Mouse (Mus musculus) embryo, embryonic 9.5 days (tissue): Measurements from ENCODE around the gene Map4k4.

ENCODE experiments used
- DNase-seq: peaks from one replicate; pipeline ENCODE4 v3.0.0-alpha.2; 2017; ENCODE audit errors: extremely low spot score

The Map4k4 gene

DNA sequence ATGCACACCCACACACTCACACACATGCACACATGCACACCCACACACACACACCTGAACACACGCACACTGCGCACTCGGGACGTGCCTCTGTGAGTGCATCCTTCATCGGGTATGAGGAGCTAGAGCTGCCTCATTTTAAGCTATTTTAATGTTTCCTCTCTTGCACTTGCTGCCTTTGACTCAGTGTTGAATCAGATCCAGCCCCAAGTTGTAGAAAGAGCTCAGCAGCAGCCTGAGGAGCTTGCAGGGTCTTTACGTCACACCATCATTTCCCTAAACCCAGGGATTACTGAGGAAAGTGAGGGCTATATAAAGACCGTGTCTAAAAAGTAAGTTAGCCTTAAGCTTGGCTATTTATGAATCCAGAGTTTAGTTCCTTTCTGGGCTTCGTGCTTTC, 62.1 kb downstream of the Map4k4 start:
- no peak for DNase-seq

GRCm38 (mm10) chr1:39963821-39964220, 63.1 kb downstream of the Map4k4 start:
- DNase-seq, result no peak

DNA sequence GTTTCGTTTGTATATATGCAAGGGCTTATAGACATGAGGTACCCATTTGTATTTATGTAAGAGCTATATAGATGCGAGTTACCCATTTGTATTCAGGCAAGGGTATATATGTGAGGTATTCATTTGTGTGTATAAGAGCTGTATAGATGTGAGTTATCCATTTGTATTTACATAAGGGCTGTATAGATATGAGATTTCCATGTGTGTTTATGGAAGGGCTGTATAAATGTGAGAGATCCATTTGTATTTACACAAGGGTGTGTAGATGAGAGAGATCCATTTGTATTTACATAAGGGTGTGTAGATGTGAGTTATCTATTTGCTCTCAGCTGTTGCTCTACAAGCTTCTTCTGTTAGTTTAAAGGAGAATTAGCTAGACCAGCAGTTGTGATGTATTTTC, 63.7 kb downstream of the Map4k4 start:
- no peak for DNase-seq

DNA sequence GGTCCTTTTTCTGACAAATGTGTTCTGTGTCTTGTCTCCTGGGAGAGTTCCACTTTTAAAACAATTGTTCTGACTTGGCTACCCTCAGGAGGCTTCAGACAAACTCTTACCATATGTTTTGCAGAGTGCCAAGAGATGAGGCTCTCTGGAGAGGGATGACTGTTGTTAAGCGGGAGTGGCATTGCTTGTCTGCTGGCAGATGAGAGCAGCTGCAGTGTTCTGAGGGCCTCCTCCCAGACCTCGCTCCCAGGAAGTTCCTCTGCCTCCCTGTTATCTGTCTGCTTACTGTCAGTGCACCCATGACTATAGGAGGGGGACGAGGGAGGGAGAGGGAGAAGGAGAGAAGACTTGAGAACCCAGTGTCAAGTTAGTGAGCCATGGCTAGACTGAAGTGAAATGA, 64.7 kb downstream of the Map4k4 start:
- DNase-seq, result no peak

DNA sequence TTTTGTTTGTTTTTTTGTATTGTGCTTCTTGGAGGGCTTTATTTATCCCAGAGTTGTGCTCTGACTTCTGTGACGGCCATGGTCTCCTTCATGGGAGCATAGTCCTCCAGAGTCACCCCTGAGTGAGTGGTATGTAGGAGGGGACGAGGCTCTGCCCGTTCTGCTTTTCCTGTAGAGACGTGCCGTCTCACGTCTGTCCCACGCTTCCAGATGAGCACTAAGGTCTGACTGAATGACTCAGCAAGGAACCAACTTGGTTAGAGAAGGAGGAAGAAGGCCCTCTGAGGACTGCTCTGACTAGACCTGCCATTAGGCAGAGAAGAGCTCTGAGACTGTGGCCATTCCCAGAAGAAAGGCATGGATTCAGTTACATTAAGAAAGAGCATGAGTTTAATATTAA, 68.3 kb downstream of the Map4k4 start:
- DNase-seq, result no peak

DNA sequence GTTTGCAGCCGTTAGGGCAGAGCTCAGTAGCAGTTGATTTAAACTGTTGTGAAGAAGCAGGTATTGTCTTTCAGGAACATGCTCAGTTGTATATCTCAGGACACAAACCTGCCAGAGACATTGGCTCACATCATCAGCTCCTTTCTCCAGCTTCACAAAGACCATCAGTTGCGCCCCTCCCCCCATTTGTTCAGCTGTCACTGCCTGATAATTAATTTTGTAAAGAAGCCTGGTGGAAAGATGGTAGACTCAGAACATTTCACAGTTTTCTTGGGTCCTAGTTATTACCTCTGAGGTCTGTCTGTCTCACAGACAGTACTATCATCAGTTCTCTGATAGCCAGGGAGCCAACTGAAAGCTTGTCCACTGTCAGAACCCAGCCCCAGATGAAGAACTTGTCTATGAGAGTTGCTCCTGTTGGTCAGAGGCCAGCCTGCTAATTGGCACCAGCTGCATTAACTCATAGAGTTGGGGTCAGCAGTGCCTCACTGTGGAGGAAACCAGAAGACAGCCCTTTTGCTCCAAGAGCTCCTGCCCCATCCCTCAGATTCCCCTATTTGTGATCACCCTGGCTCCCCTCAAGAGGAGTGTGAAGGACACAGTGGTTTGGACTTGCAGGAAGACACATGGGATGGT, 69.2 kb downstream of the Map4k4 start:
- peak; percentile 39 for DNase-seq

- no peak for DNase-seq
These were observed 71.7 kb downstream of the Map4k4 start for GRCm38 (mm10) chr1:39972411-39972810.

- no peak for DNase-seq
These were observed 73.2 kb downstream of the Map4k4 start for GRCm38 (mm10) chr1:39973911-39974310.

DNA sequence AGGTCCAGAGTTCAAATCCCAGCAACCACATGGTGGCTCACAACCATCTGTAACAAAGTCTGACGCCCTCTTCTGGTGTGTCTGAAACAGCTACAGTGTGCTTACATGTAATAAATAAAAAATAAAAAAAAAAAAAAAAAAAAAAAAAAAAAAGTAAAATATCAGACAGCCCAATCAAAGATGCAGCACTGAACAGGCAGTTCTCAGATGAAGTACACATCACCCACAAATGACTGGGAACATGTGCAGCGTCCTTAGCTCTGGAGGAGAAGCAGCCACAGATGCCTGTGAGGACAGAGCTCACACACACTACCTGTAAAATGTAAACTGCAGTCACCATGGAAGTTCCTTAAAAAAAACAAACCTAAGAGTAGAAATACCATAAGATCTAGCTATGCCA, 74.3 kb downstream of the Map4k4 start:
- DNase-seq, result no peak

- DNase-seq, result no peak
These were observed 75.4 kb downstream of the Map4k4 start for GRCm38 (mm10) chr1:39976107-39976506.

- no peak for DNase-seq
These were observed 76.4 kb downstream of the Map4k4 start for GRCm38 (mm10) chr1:39976847-39977744.

DNA sequence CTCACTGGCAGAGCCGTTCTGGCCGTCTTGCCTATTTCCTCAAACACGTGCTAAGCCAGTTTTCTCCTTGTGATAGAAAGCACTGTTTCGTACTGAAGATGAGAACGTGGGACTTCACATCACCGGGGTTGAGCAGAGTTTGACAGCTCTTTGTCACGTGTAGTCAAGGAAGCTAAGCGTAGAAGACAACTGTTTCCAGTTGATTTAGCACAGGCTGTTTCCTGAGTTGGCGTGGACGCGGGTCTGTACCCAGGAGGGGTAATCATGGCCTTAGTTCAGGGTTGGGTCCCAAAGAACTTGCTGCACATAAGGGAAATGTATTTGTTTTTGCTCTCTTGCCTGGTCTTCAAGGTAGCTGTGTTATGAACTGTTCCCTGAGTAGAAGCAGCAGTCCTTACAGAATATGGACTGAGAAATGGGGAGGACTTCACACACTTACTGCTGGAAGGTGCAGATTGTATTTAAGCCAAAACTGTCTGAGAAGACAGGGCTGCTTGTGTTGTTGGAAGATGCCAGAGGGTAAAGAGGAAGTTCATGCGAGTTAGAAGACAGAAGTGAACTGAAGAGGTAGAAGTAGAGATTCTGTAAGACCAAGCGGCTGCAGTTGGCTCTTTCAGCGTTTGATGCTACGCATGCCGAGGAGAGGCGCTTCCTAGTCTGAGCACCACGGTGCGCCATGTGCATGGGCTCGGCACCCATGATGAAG, 78.2 kb downstream of the Map4k4 start:
- no peak for DNase-seq

GRCm38 (mm10) chr1:39980314-39981290, 79.9 kb downstream of the Map4k4 start:
- no peak for DNase-seq

DNA sequence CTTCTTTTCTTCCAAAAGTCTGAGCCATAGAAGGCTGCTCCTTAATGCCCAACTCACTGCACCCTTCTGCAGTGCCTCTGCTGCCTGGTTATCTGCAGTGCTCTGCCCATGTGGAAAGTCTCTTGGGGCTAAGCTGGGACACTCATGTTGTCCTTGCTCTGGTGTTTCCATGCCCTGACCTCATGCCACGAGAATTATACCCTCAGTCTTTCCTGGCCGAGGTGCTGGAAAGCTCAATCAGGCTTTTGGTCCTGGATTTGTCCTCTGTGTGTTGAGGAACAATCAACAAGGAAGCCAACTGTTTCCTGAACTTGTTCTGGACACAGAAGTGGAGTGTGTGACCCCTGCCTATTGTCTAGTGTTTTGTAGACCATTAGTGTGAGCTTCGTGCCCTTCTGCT, 81.3 kb downstream of the Map4k4 start:
- no peak for DNase-seq

- no peak for DNase-seq
These were observed 82.2 kb downstream of the Map4k4 start for GRCm38 (mm10) chr1:39982727-39983487.

- no peak for DNase-seq
These were observed 83.6 kb downstream of the Map4k4 start for GRCm38 (mm10) chr1:39984331-39984730.

GRCm38 (mm10) chr1:39986820-39987219, 86.1 kb downstream of the Map4k4 start:
- no peak for DNase-seq

GRCm38 (mm10) chr1:39988841-39989240, 88.1 kb downstream of the Map4k4 start:
- no peak for DNase-seq

DNA sequence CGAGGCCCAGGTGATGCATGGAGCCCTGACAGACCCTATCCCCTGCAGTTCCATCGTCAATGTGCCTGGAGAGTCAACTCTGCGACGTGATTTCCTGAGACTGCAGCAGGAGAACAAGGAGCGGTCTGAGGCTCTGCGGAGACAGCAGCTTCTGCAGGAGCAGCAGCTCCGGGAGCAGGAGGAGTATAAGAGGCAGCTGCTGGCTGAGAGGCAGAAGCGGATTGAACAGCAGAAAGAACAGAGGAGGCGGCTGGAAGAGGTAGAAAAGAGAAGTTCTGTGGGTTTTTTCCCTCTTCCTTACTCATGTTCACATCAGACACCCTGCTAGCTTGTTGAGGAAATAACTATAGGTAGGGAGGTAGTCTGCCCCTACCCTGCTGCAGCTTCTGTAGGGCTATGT, 89.3 kb downstream of the Map4k4 start:
- DNase-seq, result no peak

GRCm38 (mm10) chr1:39993921-39994320, 93.2 kb downstream of the Map4k4 start:
- no peak for DNase-seq

- DNase-seq, result no peak
These were observed 94.9 kb downstream of the Map4k4 start for GRCm38 (mm10) chr1:39995593-39995992.
